Mouse (Mus musculus): ENCODE results near the gene Otulinl. TPM values are rescaled to one million over a fixed set of nuclear protein-coding genes. Genes with fewer than 3 reads are reported as not detected.

Otulinl gene
- total and polyA plus RNA-seq, 2 experiments from 2014 or later: 6.2 to 13.0 TPM

DNA sequence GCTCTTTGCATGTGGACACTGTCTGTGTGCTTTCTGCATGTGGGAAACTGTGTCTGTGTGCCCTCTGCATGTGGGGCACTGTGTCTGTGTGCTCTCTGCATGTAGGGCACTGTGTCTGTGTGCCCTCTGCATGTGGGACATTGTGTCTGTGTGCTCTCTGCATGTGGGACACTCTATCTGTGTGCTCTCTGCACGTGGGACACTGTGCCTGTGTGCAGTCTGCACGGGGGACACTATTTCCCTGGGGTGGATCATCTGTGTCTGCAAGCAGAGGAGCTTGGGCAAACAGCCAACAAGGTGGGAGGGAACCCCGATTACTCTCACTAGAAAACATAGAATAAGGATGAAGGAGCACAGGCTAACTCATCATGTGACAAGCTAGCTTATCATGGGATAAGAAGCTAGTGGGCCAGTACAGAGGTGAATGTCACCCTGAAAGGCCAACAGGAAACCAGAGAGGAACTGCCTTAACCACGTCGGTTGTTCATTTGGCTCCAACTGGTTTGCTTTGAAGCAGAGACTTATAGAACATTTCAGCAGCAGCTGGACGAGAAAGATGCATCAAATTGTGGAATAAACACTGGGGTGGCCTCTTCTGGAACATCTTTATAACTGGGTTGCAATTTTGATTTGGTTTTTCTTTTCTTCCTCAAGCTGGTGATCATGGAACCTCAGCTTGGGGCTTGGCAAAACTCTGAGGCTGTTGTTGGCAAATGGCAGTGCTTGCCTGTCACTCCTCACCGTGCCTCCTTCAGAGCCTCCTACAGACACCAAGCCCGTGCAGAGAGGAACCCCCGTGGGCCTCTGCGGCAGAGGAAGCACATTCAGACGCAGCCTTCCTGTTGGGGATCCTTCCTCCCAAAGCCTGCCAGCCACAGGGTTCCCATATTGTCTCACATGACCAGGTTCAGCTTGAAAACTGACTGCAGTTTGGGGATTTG, 20.9 kb upstream of the Otulinl start:
- Histone ChIP-seq H3K4me2 (ENCODE audit: low read depth, low read length, poor library complexity, severe bottlenecking) (no peak overlapping the region), H3K27me3 (ENCODE audit: insufficient read depth, low read length) (no peaks in the 10 kb centered on the region), H3K4me1 (ENCODE audit: insufficient read depth, low read length) (no peaks in the 10 kb centered on the region), H3K27ac (ENCODE audit: low read depth, low read length) (no peak overlapping the region), H3K9ac (replicated peaks; ENCODE audit: low read length, poor library complexity, severe bottlenecking) (no peak overlapping the region), H3K4me3 (ENCODE audit: low read depth, low read length) (no peak overlapping the region), H3K9me3 (ENCODE audit: low read length) (no peaks in the 10 kb centered on the region), H3K36me3 (ENCODE audit: insufficient read depth, low read length) (no peaks in the 10 kb centered on the region)
- ATAC-seq (ENCODE audit: low FRiP score): no peak
- no peak for DNase-seq (ENCODE audit: low spot score)
- TF ChIP-seq CTCF (IDR thresholded peaks at IDR 0.05): no peak
- WGBS: 32% methylated on average over 11 of the region's 11 CpGs

DNA sequence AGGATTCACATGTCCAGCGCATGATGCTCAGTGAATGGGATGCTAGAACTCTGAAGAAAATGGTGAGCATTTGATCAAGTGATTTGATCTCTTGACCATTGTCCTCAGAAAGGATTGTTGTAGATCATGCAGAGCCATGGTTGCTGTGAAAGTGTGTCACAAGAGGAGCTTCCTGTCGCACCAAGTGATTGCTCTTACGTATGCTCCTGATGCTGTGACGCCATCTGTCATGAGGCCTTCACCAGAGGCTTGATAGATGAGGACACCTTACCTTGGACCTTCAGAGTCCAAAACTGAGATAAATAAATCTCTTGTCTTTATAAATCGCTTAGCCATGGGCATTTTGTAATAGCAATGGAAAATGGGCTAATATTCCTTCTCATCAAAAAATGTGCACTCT, 16.3 kb upstream of the Otulinl start:
- DNase-seq (ENCODE audit: low spot score) (no peak), ATAC-seq (ENCODE audit: low FRiP score) (no peak)
- WGBS: 97% methylated on average over 5 of the region's 5 CpGs
- H3K27ac ChIP-seq (ENCODE audit: low read depth, low read length): no peak overlapping the region
- H3K36me3 ChIP-seq (ENCODE audit: insufficient read depth, low read length): no peaks in the 10 kb centered on the region
- no peak overlapping the region for H3K9ac ChIP-seq (replicated peaks; ENCODE audit: low read length, poor library complexity, severe bottlenecking)
- H3K9me3 ChIP-seq (ENCODE audit: low read length): no peaks in the 10 kb centered on the region
- no peaks in the 10 kb centered on the region for H3K4me1 ChIP-seq (ENCODE audit: insufficient read depth, low read length)
- H3K27me3 ChIP-seq (ENCODE audit: insufficient read depth, low read length): no peaks in the 10 kb centered on the region
- no peak overlapping the region for H3K4me3 ChIP-seq (ENCODE audit: low read depth, low read length)
- no peak overlapping the region for H3K4me2 ChIP-seq (ENCODE audit: low read depth, low read length, poor library complexity, severe bottlenecking)
- TF ChIP-seq CTCF (IDR thresholded peaks at IDR 0.05): no peak

- Histone ChIP-seq H3K27me3 (ENCODE audit: insufficient read depth, low read length) (no peaks in the 10 kb centered on the region), H3K27ac (ENCODE audit: low read depth, low read length) (no peak overlapping the region), H3K4me2 (ENCODE audit: low read depth, low read length, poor library complexity, severe bottlenecking) (no peak overlapping the region), H3K9ac (replicated peaks; ENCODE audit: low read length, poor library complexity, severe bottlenecking) (no peak overlapping the region), H3K36me3 (ENCODE audit: insufficient read depth, low read length) (no peaks in the 10 kb centered on the region), H3K4me3 (ENCODE audit: low read depth, low read length) (no peak overlapping the region), H3K9me3 (ENCODE audit: low read length) (no peaks in the 10 kb centered on the region), H3K4me1 (ENCODE audit: insufficient read depth, low read length) (no peaks in the 10 kb centered on the region)
- WGBS: 93% methylated on average over 10 of the region's 10 CpGs
- no peak for DNase-seq (ENCODE audit: low spot score)
- ATAC-seq (ENCODE audit: low FRiP score): no peak
- no peak for TF ChIP-seq CTCF (IDR thresholded peaks at IDR 0.05)
Observed at GRCm38 (mm10) chr15:27693235-27693634, 11.9 kb upstream of the Otulinl start.

DNA sequence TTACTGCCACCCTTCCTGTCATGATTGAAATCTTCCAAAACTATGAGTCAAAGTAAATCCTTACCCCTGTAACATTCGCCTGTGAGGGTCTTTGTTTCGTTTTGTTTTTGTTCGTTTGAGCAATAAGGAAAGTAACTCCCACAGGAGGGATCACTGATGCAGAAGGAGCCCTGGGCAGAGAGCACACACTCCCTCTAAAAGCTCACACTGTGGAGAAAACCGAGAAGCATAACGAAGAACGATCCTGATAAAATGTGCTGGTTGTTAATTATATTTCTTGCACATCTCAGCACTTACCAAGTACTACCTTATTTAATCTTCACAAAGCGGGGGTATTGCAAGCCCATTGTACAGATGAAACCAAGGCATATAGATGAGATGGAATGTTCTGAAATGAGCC, 10.8 kb upstream of the Otulinl start:
- Histone ChIP-seq H3K27ac (ENCODE audit: low read depth, low read length) (no peak overlapping the region), H3K9me3 (ENCODE audit: low read length) (no peaks in the 10 kb centered on the region), H3K9ac (replicated peaks; ENCODE audit: low read length, poor library complexity, severe bottlenecking) (no peak overlapping the region), H3K4me2 (ENCODE audit: low read depth, low read length, poor library complexity, severe bottlenecking) (no peak overlapping the region), H3K4me1 (ENCODE audit: insufficient read depth, low read length) (no peaks in the 10 kb centered on the region), H3K36me3 (ENCODE audit: insufficient read depth, low read length) (no peaks in the 10 kb centered on the region), H3K4me3 (ENCODE audit: low read depth, low read length) (no peak overlapping the region), H3K27me3 (ENCODE audit: insufficient read depth, low read length) (no peaks in the 10 kb centered on the region)
- no peak for ATAC-seq (ENCODE audit: low FRiP score)
- WGBS: 74% methylated on average over 7 of the region's 7 CpGs
- TF ChIP-seq CTCF (IDR thresholded peaks at IDR 0.05): no peak
- DNase-seq (ENCODE audit: low spot score): no peak

GRCm38 (mm10) chr15:27691213-27691612, 9.8 kb upstream of the Otulinl start:
- no peaks in the 10 kb centered on the region for H3K9me3 ChIP-seq (ENCODE audit: low read length)
- ATAC-seq (ENCODE audit: low FRiP score): no peak
- DNase-seq (ENCODE audit: low spot score): no peak
- WGBS: 91% methylated on average over 7 of the region's 7 CpGs
- H3K9ac ChIP-seq (replicated peaks; ENCODE audit: low read length, poor library complexity, severe bottlenecking): no peak overlapping the region
- H3K4me1 ChIP-seq (ENCODE audit: insufficient read depth, low read length): no peaks in the 10 kb centered on the region
- no peaks in the 10 kb centered on the region for H3K36me3 ChIP-seq (ENCODE audit: insufficient read depth, low read length)
- no peak overlapping the region for H3K27ac ChIP-seq (ENCODE audit: low read depth, low read length)
- no peak overlapping the region for H3K4me2 ChIP-seq (ENCODE audit: low read depth, low read length, poor library complexity, severe bottlenecking)
- no peaks in the 10 kb centered on the region for H3K27me3 ChIP-seq (ENCODE audit: insufficient read depth, low read length)
- H3K4me3 ChIP-seq (ENCODE audit: low read depth, low read length): no peak overlapping the region
- no peak for TF ChIP-seq CTCF (IDR thresholded peaks at IDR 0.05)

GRCm38 (mm10) chr15:27688041-27688651, 6.8 kb upstream of the Otulinl start:
- ATAC-seq (ENCODE audit: low FRiP score): no peak
- H3K4me1 ChIP-seq (ENCODE audit: insufficient read depth, low read length): no peaks in the 10 kb centered on the region
- no peaks in the 10 kb centered on the region for H3K36me3 ChIP-seq (ENCODE audit: insufficient read depth, low read length)
- no peak overlapping the region for H3K4me3 ChIP-seq (ENCODE audit: low read depth, low read length)
- H3K4me2 ChIP-seq (ENCODE audit: low read depth, low read length, poor library complexity, severe bottlenecking): no peak overlapping the region
- H3K9me3 ChIP-seq (ENCODE audit: low read length): no peaks in the 10 kb centered on the region
- 81% methylated on average over 9 of the region's 9 CpGs for WGBS
- no peak overlapping the region for H3K27ac ChIP-seq (ENCODE audit: low read depth, low read length)
- no peaks in the 10 kb centered on the region for H3K27me3 ChIP-seq (ENCODE audit: insufficient read depth, low read length)
- no peak for DNase-seq (ENCODE audit: low spot score)
- H3K9ac ChIP-seq (replicated peaks; ENCODE audit: low read length, poor library complexity, severe bottlenecking): no peak overlapping the region
- TF ChIP-seq CTCF (IDR thresholded peaks at IDR 0.05): no peak

All from midbrain, postnatal 0 days (tissue).